Mouse (Mus musculus) lung, postnatal 0 days (tissue): ENCODE measurements around the gene Fzd2. TPM values are rescaled to one million over a fixed set of nuclear protein-coding genes. Genes with fewer than 3 reads are reported as not detected.
A peak's percentile ranks its signal among the peaks of the same experiment; 100 is the strongest.
"Not testable (repeated sequence)": the region's sequence is repeated elsewhere in the genome, so short reads cannot be mapped to it uniquely, and the experiment has no call there.

Source experiments
- ATAC-seq: fragments of 200-750 bp; cut with Nextera tagmentation; 2 replicates; pipeline ENCODE4 v1.8.0; 2017; ENCODE audit warnings: moderate library complexity
- DNase-seq: peaks from one replicate; pipeline ENCODE4 v3.0.0-alpha.2; 2016; ENCODE audit warnings: low spot score
- H3K27ac ChIP-seq: fragments of 300-500 bp; sonication (generic); 2 replicates; pipeline ENCODE4 v1.5.1; 2014; ENCODE audit warnings: antibody characterized with exemption, mild to moderate bottlenecking, low read length, mixed read lengths
- H3K27me3 ChIP-seq: fragments of 300-500 bp; sonication (generic); replicated peaks from 2 replicates; pipeline ENCODE4 v1.6.1; 2014; ENCODE audit warnings: low read length, mixed read lengths; ENCODE audit not compliant: insufficient read depth
- H3K36me3 ChIP-seq: fragments of 300-500 bp; sonication (generic); 2 replicates; pipeline ENCODE4 v1.6.1; 2014; ENCODE audit warnings: low read length, mixed read lengths; ENCODE audit not compliant: insufficient read depth
- H3K4me1 ChIP-seq: fragments of 300-500 bp; sonication (generic); 2 replicates; pipeline ENCODE4 v1.6.1; 2014; ENCODE audit warnings: antibody characterized with exemption, low read depth, low read length, mixed read lengths; ENCODE audit not compliant: insufficient read depth
- H3K4me2 ChIP-seq: fragments of 300-500 bp; sonication (generic); replicated peaks from 2 replicates; pipeline ENCODE4 v1.6.1; 2014; ENCODE audit warnings: low read depth, mild to moderate bottlenecking, low read length, moderate library complexity, mixed read lengths
- H3K4me3 ChIP-seq: fragments of 300-500 bp; sonication (generic); 2 replicates; pipeline ENCODE4 v1.5.1; 2014; ENCODE audit warnings: low read depth, low read length
- H3K9ac ChIP-seq: fragments of 300-500 bp; sonication (generic); replicated peaks from 2 replicates; pipeline ENCODE4 v1.6.1; 2014; ENCODE audit warnings: low read depth, mild to moderate bottlenecking
- H3K9me3 ChIP-seq: fragments of 300-500 bp; sonication (generic); 2 replicates; pipeline ENCODE4 v1.6.1; 2016; ENCODE audit warnings: low read length, mixed read lengths
- CTCF ChIP-seq: IDR thresholded peaks from 2 replicates; pipeline ENCODE4 v1.5.1; 2016; ENCODE audit warnings: antibody characterized with exemption, mild to moderate bottlenecking
- EP300 ChIP-seq: IDR thresholded peaks from 2 replicates; pipeline ENCODE4 v1.6.1; 2016; ENCODE audit warnings: antibody characterized with exemption, mild to moderate bottlenecking, control low read depth
- WGBS: fragments of 180-500 bp; shearing (Covaris S2); extraction: QIAGEN DNeasy Blood & Tissue Kit; methylation state at CpG from one replicate; pipeline ENCODE4 v1.1.7; 2014; 5-methylcytosine and 5-hydroxymethylcytosine counted together
- polyA plus RNA-seq: library from polyadenylated mRNA; unstranded; fragments of >200 nt; fragmentation: Nextera tagmentation; extraction: Ambion mirVana; gene quantifications from 2 replicates; pipeline ENCODE4 v1.2.1, GENCODE M21; 2015

Gene Fzd2
- polyA plus RNA-seq, 1 experiment from 2014 or later: 19.6 TPM

GRCm38 (mm10) chr11:102605553-102606416 lies 1.6 kb downstream of the Fzd2 start:
- Histone ChIP-seq H3K9ac (peak overlapping the region; percentile 19; the same call in 1 of the 2 replicates), H3K27me3 (0 out of 2 replicates have a peak, but pooled peaks cover 4% of the 10 kb centered on the region), H3K4me3 (peak overlapping the region; percentile 72), H3K4me2 (peak overlapping the region; percentile 88), H3K36me3 (no peaks in the 10 kb centered on the region), H3K9me3 (no peaks in the 10 kb centered on the region), H3K4me1 (no peaks in the 10 kb centered on the region), H3K27ac (peak overlapping the region; percentile 92)
- DNase-seq (peak; percentile 39), ATAC-seq (no peak)
- TF ChIP-seq CTCF: peak; percentile 36
- no peak for TF ChIP-seq EP300
- WGBS: 2% methylated on average over 62 of the region's 62 CpGs

GRCm38 (mm10) chr11:102606751-102607171 lies 2.6 kb downstream of the Fzd2 start:
- Histone ChIP-seq H3K4me1 (no peaks in the 10 kb centered on the region), H3K36me3 (no peaks in the 10 kb centered on the region), H3K9me3 (no peaks in the 10 kb centered on the region), H3K4me3 (peak overlapping the region; percentile 72), H3K4me2 (peak overlapping the region; percentile 88), H3K27me3 (0 out of 2 replicates have a peak, but pooled peaks cover 4% of the 10 kb centered on the region), H3K27ac (peak overlapping the region; percentile 51), H3K9ac (peak overlapping the region; percentile 52)
- no peak for ATAC-seq
- 6% methylated on average over 12 of the region's 12 CpGs for WGBS
- TF ChIP-seq EP300 (no peak), CTCF (no peak)
- peak; percentile 56 for DNase-seq

- 3% methylated on average over 12 of the region's 12 CpGs for WGBS
- DNase-seq, H3K4me1 ChIP-seq: not testable (repeated sequence)
These were observed 3.0 kb downstream of the Fzd2 start for GRCm38 (mm10) chr11:102607201-102607600.

GRCm38 (mm10) chr11:102607686-102608548 lies 3.7 kb downstream of the Fzd2 start:
- Histone ChIP-seq H3K9ac (peak overlapping the region; percentile 52; the same call in 1 of the 2 replicates), H3K4me2 (peak overlapping the region; percentile 88), H3K4me1 (no peaks in the 10 kb centered on the region), H3K36me3 (no peaks in the 10 kb centered on the region), H3K9me3 (no peaks in the 10 kb centered on the region), H3K4me3 (peak overlapping the region; percentile 72; the same call in 1 of the 2 replicates), H3K27me3 (0 out of 2 replicates have a peak, but pooled peaks cover 4% of the 10 kb centered on the region), H3K27ac (peak overlapping the region; percentile 51; the same call in 1 of the 2 replicates)
- WGBS: 26% methylated on average over 10 of the region's 10 CpGs
- DNase-seq (peak; percentile 30), ATAC-seq (no peak)
- TF ChIP-seq EP300: no peak
- TF ChIP-seq CTCF: no peak

More at GRCm38 (mm10) chr11:102607201-102607600, 3.0 kb downstream of the Fzd2 start:
- Histone ChIP-seq H3K27ac (peak overlapping the region; percentile 51), H3K9ac (peak overlapping the region; percentile 52), H3K4me2 (peak overlapping the region; percentile 88), H3K4me3 (peak overlapping the region; percentile 72)
- ATAC-seq, H3K27me3 ChIP-seq, H3K9me3 ChIP-seq, H3K36me3 ChIP-seq: not testable (repeated sequence)

GRCm38 (mm10) chr11:102608691-102609090 lies 4.5 kb downstream of the Fzd2 start:
- no peaks in the 10 kb centered on the region for H3K9me3 ChIP-seq
- H3K4me3 ChIP-seq: no peak overlapping the region
- H3K27ac ChIP-seq: 0 out of 2 replicates have a peak overlapping the region, but pooled peaks have one; percentile 32
- 26% methylated on average over 4 of the region's 4 CpGs for WGBS
- DNase-seq: no peak
- H3K4me1 ChIP-seq: no peaks in the 10 kb centered on the region
- no peak overlapping the region for H3K9ac ChIP-seq
- 0 out of 2 replicates have a peak overlapping the region, but pooled peaks have one; percentile 2 for H3K4me2 ChIP-seq
- 0 out of 2 replicates have a peak, but pooled peaks cover 4% of the 10 kb centered on the region for H3K27me3 ChIP-seq
- TF ChIP-seq EP300 (no peak), CTCF (no peak)
- no peaks in the 10 kb centered on the region for H3K36me3 ChIP-seq
- ATAC-seq: no peak

GRCm38 (mm10) chr11:102609483-102609882 lies 5.3 kb downstream of the Fzd2 start:
- DNase-seq: no peak
- 0 out of 2 replicates have a peak, but pooled peaks cover 4% of the 10 kb centered on the region for H3K27me3 ChIP-seq
- ATAC-seq: no peak
- no peak overlapping the region for H3K9ac ChIP-seq
- H3K4me1 ChIP-seq: no peaks in the 10 kb centered on the region
- no peak overlapping the region for H3K4me3 ChIP-seq
- no peak overlapping the region for H3K27ac ChIP-seq
- no peaks in the 10 kb centered on the region for H3K9me3 ChIP-seq
- no peaks in the 10 kb centered on the region for H3K36me3 ChIP-seq
- WGBS: 53% methylated on average over 8 of the region's 8 CpGs
- no peak overlapping the region for H3K4me2 ChIP-seq
- no peak for TF ChIP-seq EP300
- TF ChIP-seq CTCF: no peak
